Mouse (Mus musculus): Measurements from ENCODE around the gene Tiam1. TPM values are rescaled to one million over a fixed set of nuclear protein-coding genes. Genes with fewer than 3 reads are reported as not detected.

Gene Tiam1
- polyA plus RNA-seq, 1 experiment: 10.1 TPM

GRCm38 (mm10) chr16:89765470-89765869 lies 378.1 kb downstream of the Tiam1 start:
- no peak overlapping the region for H3K4me3 ChIP-seq (replicated peaks)
- H3K27me3 ChIP-seq (replicated peaks): peaks cover 13% of the 10 kb centered on the region
- no peaks in the 10 kb centered on the region for H3K36me3 ChIP-seq (replicated peaks; ENCODE audit: low read length)
- no peaks in the 10 kb centered on the region for H3K4me1 ChIP-seq
- H3K9me3 ChIP-seq: peaks cover 19% of the 10 kb centered on the region
- no peak for TF ChIP-seq FLI1 (IDR thresholded peaks at IDR 0.05; ENCODE audit: low read length)
- TF ChIP-seq GATA1 (IDR thresholded peaks at IDR 0.05; ENCODE audit: borderline replicate concordance, low read length): no peak

- no peak overlapping the region for H3K4me3 ChIP-seq (replicated peaks)
- H3K4me1 ChIP-seq: no peaks in the 10 kb centered on the region
- H3K27me3 ChIP-seq (replicated peaks): peaks cover 11% of the 10 kb centered on the region
- H3K36me3 ChIP-seq (replicated peaks; ENCODE audit: low read length): no peaks in the 10 kb centered on the region
- TF ChIP-seq FLI1 (IDR thresholded peaks at IDR 0.05; ENCODE audit: low read length) (no peak), GATA1 (IDR thresholded peaks at IDR 0.05; ENCODE audit: borderline replicate concordance, low read length) (no peak)
- H3K9me3 ChIP-seq: peaks cover 7% of the 10 kb centered on the region; the same call in 1 of the 2 replicates
Measured at GRCm38 (mm10) chr16:89763812-89764211, 379.8 kb downstream of the Tiam1 start.

DNA sequence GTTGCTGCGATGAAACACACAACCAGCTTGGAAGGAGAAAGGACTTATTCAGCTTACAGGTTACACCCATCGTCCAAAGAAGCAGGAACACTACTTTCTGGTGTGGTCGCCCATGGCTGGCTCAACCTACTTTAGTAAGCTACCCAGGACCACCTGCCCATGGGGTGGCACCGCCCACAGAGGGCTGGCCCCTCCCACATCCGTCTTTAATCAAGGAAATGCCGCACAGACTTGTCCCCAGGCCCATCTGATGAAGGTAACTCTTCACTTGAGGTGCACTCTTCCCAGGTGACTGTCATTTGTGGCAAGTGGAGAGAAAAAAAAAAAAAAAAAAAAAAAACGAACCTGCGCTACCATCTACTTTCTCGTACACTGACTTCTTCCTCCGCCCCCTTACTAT lies 381.0 kb downstream of the Tiam1 start:
- Histone ChIP-seq H3K9me3 (0 out of 2 replicates have a peak, but pooled peaks cover 3% of the 10 kb centered on the region), H3K36me3 (replicated peaks; ENCODE audit: low read length) (no peaks in the 10 kb centered on the region), H3K4me3 (replicated peaks) (no peak overlapping the region), H3K4me1 (no peaks in the 10 kb centered on the region), H3K27me3 (replicated peaks) (peaks cover 10% of the 10 kb centered on the region)
- TF ChIP-seq FLI1 (IDR thresholded peaks at IDR 0.05; ENCODE audit: low read length) (no peak), GATA1 (IDR thresholded peaks at IDR 0.05; ENCODE audit: borderline replicate concordance, low read length) (no peak)

DNA sequence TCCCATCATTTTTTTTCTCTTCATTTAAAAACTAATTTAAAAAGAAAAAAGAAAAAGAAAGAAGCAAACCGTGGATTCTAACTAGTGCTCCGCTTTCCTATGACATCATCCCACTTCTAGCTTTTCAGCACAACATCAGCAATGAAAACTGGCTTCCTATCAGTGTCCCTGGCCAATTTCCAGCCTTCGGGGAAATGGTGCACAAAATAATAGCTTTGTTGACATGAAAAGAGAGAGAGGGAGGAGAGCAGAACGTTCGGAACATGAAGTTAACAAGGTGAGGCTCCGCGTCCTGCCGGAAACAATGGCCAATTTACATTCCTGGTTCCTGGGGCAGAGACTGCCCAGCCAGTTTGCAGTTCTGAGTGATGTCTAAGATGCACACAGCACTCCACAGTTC lies 381.5 kb downstream of the Tiam1 start:
- TF ChIP-seq FLI1 (IDR thresholded peaks at IDR 0.05; ENCODE audit: low read length) (no peak), GATA1 (IDR thresholded peaks at IDR 0.05; ENCODE audit: borderline replicate concordance, low read length) (no peak)
- Histone ChIP-seq H3K27me3 (replicated peaks) (peaks cover 9% of the 10 kb centered on the region), H3K4me1 (no peaks in the 10 kb centered on the region), H3K4me3 (replicated peaks) (no peak overlapping the region), H3K36me3 (replicated peaks; ENCODE audit: low read length) (no peaks in the 10 kb centered on the region), H3K9me3 (0 out of 2 replicates have a peak, but pooled peaks cover 3% of the 10 kb centered on the region)

DNA sequence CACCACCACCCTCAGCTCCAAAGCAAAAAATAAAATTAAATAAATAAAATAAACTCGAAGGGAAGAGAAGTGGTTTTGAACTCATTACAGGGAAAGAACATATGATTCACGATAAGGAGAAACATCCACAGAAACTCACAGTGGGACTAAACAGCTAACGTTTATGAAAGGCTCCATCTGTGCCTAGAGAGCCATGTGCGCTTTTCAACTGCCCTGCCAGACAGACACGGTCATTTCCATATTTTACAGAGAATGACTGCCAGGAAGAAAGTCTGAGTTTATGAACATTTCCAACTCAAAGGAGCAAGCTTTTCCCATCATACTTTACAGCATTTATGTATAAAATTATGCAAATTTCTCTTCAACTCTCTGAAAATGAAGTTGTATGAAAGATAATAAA lies 386.2 kb downstream of the Tiam1 start:
- no peaks in the 10 kb centered on the region for H3K4me1 ChIP-seq
- 0 out of 2 replicates have a peak, but pooled peaks cover 3% of the 10 kb centered on the region for H3K9me3 ChIP-seq
- H3K4me3 ChIP-seq (replicated peaks): no peak overlapping the region
- H3K27me3 ChIP-seq (replicated peaks): peaks cover 2% of the 10 kb centered on the region
- TF ChIP-seq GATA1 (IDR thresholded peaks at IDR 0.05; ENCODE audit: borderline replicate concordance, low read length) (no peak), FLI1 (IDR thresholded peaks at IDR 0.05; ENCODE audit: low read length) (no peak)
- no peaks in the 10 kb centered on the region for H3K36me3 ChIP-seq (replicated peaks; ENCODE audit: low read length)

DNA sequence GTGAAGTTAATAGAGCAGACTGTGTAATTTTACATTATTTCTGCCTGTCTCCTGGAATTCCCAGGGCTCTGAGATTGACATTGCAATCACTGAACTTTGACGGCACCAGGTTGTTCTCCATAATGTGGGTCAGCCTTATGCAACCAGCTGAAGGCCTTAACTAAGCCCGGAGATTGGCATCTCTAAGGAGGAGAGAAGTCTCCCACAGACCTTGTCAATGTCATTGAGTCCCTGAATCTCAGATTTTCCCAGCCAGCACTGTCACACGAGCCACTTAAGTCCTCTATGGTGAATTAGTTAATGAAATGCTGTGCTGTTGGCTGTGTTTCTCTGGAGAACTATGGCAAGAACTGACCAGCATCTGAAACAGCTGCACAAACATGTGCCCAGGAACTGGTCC lies 388.9 kb downstream of the Tiam1 start:
- H3K9me3 ChIP-seq: peaks cover 6% of the 10 kb centered on the region
- no peaks in the 10 kb centered on the region for H3K4me1 ChIP-seq
- no peaks in the 10 kb centered on the region for H3K36me3 ChIP-seq (replicated peaks; ENCODE audit: low read length)
- H3K27me3 ChIP-seq (replicated peaks): peaks cover 2% of the 10 kb centered on the region
- no peak overlapping the region for H3K4me3 ChIP-seq (replicated peaks)
- TF ChIP-seq GATA1 (IDR thresholded peaks at IDR 0.05; ENCODE audit: borderline replicate concordance, low read length) (no peak), FLI1 (IDR thresholded peaks at IDR 0.05; ENCODE audit: low read length) (no peak)

DNA sequence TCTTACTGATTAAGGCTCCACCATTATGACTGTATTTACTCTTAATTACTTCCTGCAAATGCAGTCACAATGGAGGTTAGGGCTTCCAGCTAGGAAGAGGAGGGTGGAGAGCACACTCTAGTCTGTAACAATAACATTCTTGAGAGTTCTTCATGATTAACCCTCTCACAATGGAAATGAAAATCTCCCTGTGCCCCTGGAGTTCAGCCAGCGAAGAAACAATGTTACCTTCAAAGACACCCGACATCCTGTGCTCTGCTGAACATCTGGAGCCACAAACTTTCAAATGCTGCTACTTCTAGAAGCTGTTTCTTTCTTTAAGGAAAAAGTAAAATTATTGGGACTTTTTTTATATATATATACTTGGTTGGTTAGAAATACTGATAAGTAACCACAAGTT lies 395.7 kb downstream of the Tiam1 start:
- no peaks in the 10 kb centered on the region for H3K27me3 ChIP-seq (replicated peaks)
- TF ChIP-seq FLI1 (IDR thresholded peaks at IDR 0.05; ENCODE audit: low read length): no peak
- TF ChIP-seq GATA1 (IDR thresholded peaks at IDR 0.05; ENCODE audit: borderline replicate concordance, low read length): no peak
- H3K4me3 ChIP-seq (replicated peaks): no peak overlapping the region
- H3K4me1 ChIP-seq: no peaks in the 10 kb centered on the region
- H3K36me3 ChIP-seq (replicated peaks; ENCODE audit: low read length): no peaks in the 10 kb centered on the region
- H3K9me3 ChIP-seq: peaks cover 12% of the 10 kb centered on the region

- H3K36me3 ChIP-seq (replicated peaks; ENCODE audit: low read length): no peaks in the 10 kb centered on the region
- H3K4me1 ChIP-seq: no peaks in the 10 kb centered on the region
- no peak for TF ChIP-seq FLI1 (IDR thresholded peaks at IDR 0.05; ENCODE audit: low read length)
- no peak for TF ChIP-seq GATA1 (IDR thresholded peaks at IDR 0.05; ENCODE audit: borderline replicate concordance, low read length)
- H3K4me3 ChIP-seq (replicated peaks): no peak overlapping the region
- H3K9me3 ChIP-seq: peaks cover 9% of the 10 kb centered on the region
- H3K27me3 ChIP-seq (replicated peaks): no peaks in the 10 kb centered on the region
Measured at GRCm38 (mm10) chr16:89739559-89739958, 404.0 kb downstream of the Tiam1 start.

DNA sequence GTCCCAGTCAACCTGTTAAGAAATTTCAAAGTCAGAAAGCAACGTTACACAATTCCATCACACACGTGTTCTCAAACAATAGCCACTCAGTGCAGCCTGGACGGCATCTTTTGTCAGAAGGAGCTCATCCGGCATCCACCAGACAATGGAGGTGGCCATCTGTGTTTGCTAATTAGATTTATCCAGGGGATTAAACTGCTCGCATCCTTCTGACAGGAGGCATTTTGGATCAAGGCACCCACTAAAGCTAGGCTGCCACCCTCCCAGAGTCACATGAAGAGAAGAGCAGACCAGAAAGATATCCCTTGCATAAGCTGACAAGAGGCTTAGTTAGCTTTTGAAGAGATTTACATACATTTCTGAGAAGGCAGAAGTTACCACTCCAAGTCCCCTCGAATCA lies 404.6 kb downstream of the Tiam1 start:
- Histone ChIP-seq H3K36me3 (replicated peaks; ENCODE audit: low read length) (no peaks in the 10 kb centered on the region), H3K4me3 (replicated peaks) (no peak overlapping the region), H3K9me3 (peaks cover 9% of the 10 kb centered on the region), H3K27me3 (replicated peaks) (no peaks in the 10 kb centered on the region), H3K4me1 (no peaks in the 10 kb centered on the region)
- TF ChIP-seq GATA1 (IDR thresholded peaks at IDR 0.05; ENCODE audit: borderline replicate concordance, low read length) (no peak), FLI1 (IDR thresholded peaks at IDR 0.05; ENCODE audit: low read length) (no peak)

Other genes with a start within 250 kb of the Tiam1 start
- 453 and 913 TPM in 2 replicates for gene Sod1, start 77.0 kb upstream of the Tiam1 start, polyA plus RNA-seq (2012; ENCODE audit: insufficient read depth, low replicate concordance)
- 64.5 and 82.0 TPM in 2 replicates for gene Scaf4, start 140.7 kb upstream of the Tiam1 start, polyA plus RNA-seq (2012; ENCODE audit: insufficient read depth, low replicate concordance)
- gene Hunk, start 242.2 kb upstream of the Tiam1 start, polyA plus RNA-seq (2012; ENCODE audit: insufficient read depth, low replicate concordance): 0.07 TPM in 1 of 2 replicates, not detected in the other

All from megakaryocyte, embryonic 14.5 days (primary cell).